Mouse (Mus musculus) cerebellum, adult 9-11 months (tissue): ENCODE measurements around the gene Aspscr1.
A peak's percentile ranks its signal among the peaks of the same experiment; 100 is the strongest.
"Not testable (repeated sequence)": the region's sequence is repeated elsewhere in the genome, so short reads cannot be mapped to it uniquely, and the experiment has no call there.

Experiments
- DNase-seq: peaks from one replicate; pipeline ENCODE4 v3.0.0; 2022

Aspscr1 gene

DNA sequence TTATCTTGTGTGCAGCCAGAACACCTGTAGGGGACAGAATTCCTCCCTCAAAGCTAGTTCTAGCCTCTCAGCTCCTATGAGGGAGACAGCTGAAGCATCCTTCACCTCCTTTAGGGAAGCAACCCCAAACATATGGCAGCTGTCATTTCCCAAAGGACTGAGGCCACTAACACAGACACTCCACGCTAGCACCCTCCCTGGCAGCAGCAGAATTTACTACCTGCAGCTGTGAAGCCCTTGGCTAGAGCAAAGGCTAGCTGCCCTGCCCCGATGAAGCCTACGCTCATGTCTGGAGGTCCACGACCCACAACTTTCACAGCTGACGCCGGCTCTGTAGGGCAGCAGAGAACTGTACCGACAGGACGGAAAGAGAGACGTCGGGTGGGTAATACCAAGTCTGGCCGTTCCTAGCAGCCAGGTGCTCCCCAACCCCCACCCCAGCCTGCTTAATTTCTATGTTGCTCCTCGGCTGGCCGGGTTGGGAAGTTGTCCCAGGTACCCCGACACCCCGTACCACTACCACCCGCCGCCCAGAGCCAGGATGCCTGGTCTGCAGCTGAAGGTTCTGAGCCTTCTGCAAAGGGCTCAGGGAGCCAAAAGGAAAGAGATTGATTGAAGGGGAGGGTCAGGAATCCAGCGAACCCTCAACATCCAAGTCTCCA lies 29.7 kb upstream of the Aspscr1 start:
- DNase-seq = no peak

DNA sequence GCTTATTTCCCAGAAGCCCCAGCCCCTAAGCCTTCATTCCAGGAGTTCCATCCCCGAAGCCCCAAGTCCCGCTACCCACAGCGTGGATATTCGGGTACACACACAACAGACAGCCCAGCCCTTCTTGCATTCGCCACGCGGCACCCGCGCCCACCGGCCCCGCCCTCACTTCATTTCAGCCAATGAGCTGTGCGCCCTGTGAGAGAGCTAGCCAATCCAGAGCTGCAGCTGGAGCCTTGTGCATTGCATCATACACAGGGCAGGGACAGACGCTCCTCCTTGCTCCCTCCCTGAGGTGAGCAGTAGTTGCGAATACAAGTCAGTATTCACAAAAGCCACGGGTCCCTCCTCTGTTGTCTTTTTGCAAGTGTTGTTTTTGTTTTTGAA lies 29.2 kb upstream of the Aspscr1 start, which contains the start of gene Pycr1:
Pycr1 (minus strand) TSS at position 169 of the 387 bp plus-strand sequence.
- DNase-seq = peak; percentile 92

DNA sequence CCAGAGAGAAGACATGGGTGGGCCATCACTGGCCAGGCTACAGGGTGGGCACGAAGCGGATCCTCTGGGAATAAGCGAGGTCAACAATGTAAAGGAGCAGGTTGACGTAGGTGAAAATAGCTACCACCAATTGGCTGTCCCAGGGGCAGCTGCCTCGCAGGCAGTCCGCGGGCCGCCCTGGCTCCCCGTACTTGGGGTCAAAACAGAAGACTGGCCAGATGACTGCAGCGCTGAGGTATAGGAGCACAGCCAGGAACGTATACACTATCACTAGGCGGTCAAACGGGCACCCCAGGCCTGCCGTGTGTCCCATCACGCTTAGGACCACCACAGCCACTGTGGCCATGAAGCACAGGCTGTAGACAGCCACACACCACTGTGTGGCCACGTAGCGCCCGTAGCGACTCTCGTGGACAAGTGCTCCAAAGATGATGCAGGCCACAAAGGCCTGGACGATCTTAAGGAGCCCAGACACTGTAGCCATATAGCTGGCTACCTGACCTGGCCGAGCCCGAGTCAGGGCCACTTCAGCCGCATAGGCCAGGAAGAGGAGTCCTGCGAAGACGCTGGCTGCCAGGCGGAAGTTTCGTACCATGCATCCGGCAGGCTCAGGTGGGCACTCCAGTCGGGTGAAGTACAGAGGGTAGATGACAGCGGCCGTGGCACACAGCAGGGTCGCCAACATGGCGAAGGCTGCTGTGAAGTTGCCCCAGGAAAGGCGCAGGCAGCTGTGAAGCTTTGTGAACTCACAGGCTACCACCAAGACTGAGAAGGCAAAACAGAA lies 25.5 kb upstream of the Aspscr1 start:
- no peak for DNase-seq

DNA sequence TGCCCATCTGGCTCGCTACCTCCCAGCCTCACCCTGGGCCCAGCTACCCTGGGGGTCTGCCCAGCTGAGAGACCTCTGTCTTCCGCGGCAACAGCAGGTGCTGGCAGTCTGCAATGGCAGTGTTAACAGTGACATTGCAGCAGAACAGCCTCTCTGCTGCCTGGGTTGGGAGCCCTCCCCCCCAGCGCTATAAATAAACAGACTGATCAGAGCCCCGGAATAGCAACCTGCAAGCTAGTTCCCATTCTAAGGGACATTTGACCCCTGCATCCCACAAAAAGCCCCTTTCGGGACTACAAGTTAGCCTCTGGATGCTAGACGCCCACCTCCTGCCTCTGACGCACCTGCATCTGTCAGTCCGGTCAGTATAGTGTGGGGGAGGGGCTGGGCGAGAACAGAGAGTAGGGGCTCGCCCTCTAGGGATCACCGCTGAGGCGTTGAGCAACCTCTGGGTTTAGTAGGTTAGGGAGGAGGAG lies 24.7 kb upstream of the Aspscr1 start, which contains the start of gene Myadml2:
Myadml2 (minus strand) TSS at position 158 of the 476 bp plus-strand sequence.
- DNase-seq = peak; percentile 71

DNA sequence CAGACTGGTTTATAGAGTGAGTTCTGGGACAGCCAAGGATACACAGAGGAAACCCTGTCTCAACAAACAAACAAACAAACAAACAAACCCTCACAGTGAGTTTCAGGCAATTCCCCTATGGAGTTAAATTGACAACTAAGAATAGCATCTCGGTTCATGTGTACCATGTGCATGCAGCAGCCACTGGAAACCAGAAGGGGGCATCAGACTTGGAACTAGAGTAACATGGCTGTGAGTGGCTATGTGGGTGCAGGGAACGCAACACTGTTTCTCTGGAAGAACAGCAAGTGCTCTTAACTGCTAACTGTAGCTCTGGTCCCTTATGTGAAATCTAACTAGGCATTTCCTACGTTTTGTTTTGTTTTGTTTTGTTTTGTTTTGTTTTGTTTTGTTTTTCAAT lies 20.9 kb upstream of the Aspscr1 start:
- no peak for DNase-seq

DNA sequence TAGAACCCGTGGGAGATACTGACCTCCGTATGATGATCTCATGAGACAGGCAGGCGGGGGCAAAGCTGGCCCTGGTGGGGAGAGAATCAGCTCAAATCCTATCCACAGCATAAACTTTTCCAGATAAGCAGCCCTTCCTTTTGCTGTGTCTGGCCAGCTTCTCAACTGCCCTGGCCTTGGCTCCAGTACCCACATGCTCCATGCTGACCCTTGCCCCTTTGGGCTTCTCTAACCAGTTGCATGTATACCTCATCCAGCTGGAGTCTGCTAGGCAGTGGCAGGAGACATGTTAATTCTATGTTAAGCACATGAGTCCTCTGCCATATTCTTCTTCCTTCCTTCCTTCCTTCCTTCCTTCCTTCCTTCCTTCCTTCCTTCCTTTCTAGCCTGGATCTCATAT lies 18.0 kb upstream of the Aspscr1 start:
- no peak for DNase-seq

DNA sequence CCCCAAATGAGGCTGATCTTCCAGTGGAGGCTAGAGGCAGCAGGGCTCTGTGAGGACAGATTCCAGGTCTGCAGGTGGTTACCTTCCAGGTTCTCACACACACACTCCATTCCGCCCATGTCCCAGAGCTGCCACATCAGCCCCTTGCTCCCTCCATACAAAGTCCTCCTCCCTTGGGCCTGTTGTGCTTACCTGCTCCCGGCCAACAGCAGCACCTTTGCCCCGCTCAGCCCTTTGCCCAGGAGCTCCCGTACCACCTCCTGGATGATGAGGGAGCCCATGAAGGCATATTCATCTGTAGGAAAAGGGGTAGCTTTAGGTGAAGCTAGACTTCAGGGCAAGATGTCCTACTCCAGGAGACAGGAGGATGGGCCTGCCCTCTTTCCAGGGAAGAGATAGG lies 15.5 kb upstream of the Aspscr1 start:
- no peak for DNase-seq

DNA sequence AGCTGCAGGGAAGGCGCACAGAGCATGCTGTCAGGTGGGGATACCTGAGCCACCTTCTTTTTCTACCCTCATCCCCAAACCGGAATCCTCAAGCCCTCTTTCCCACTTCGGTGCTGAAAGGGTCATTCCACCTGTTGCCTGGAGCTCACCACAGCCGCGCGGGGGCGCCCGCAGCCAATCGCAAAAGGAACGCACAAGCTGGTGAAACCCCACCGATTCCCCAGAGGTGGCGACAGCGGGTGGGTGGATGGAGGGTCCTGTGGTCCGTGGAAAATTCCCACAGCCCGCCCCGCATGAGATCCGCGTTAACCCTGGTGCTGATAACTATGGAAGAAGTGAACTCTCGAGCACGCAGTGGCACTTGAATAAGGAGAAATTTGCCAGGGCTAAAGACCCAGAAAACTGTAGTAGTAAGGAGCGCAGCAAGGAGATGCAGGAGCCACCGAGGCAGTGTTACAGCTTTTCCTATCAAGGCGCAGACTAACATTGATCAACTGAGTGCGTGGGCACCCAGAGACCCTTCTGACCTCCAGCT lies 13.8 kb upstream of the Aspscr1 start:
- no peak for DNase-seq

DNA sequence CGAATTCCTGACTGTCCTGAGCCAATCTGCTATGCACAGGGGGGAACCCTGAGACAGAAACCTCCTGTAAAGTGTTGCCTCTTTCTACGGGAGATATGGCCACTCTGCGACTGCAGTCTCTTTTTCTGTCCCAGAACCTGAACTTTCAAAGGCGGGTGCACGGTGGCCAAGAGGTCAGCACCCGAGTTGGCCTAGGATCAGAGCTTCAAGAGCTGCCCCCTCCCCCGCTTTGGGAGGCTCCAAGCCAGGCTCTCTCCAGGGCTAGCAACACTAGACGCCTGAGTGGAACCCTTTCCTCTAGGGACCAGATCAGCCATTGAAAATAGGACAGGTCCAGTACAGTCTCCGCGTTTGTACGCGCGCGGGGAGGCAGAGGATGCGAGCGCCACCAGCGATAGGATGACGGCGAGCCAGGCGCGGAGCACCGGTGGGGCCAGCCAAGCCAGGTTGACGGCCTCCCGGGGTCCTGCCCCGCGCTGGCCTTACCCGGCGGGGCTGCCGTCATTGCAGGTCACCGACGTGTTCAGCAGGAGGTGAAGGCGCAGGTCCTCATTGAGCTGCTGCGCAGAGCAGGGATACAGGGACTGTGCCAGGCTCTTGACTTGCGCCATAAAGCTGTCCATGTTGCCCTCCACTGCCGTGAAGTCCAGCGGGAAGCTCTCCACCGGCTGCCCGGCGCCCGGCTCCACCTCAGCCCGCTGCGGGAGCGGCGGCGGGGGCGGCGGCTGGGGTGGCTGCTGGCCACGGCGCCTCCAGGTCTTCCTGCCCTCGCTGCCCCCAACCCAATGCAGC lies 13.1 kb upstream of the Aspscr1 start:
- DNase-seq = no peak

DNA sequence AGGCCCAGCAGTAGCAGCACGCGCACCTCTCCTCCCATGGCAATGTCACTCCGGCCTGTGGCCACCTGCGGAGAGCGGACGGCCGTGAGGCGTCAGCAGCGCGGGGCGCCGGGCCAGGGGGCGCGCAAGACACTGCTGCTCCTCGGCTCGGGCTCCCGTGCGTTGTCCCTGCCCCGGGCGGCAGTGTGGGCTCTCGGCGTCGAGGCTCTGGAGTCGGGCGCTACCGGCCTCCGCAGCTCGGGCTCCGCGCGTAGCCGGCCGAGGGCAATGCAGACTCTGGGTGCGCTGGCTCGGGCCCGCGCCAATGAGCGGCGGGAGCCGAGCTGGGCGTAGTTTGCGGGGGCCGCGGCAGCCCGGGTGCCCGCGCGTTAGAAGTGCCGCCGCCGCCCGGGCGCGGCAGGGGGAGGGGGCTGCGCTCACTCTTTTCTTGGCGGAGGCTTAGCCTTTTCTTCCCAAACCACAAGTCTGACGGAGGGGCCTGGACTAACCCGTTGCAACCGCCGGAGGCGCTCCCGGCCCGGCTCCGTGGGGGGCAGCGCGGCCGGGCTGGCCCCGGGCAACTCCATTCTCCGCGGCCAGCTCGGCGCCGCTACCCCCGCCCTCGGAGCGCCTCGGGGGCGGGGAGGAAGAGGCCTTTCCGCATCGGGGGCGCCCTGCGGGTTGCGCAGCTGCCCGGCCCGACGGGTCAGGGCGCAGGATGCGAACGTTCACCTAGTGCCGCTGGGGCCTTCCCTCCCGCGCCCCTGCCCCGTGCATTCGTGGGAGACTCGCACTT lies 12.3 kb upstream of the Aspscr1 start:
- DNase-seq = no peak

DNA sequence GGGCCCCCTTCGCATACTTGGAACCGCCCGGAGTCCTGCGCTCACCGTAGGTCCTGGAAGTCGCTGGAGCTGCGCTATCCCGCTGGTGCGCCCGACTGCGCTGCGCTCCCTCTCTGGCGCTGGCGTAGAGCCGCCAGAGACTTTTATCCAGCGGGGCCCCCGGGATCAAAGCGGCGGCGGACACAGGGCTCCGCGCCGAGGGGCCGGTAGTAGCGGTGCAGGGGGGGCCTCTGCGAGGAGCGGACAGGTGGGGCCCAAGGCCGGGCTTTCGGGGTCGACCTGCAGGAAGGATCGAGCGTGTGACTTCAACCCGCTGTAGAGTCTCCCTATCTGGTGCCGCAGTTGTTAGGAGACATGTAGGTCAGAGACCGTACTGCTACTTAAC lies 11.7 kb upstream of the Aspscr1 start, which contains the start of gene Notum:
Notum (minus strand) TSS at position 100 of the 385 bp plus-strand sequence.
- no peak for DNase-seq

DNA sequence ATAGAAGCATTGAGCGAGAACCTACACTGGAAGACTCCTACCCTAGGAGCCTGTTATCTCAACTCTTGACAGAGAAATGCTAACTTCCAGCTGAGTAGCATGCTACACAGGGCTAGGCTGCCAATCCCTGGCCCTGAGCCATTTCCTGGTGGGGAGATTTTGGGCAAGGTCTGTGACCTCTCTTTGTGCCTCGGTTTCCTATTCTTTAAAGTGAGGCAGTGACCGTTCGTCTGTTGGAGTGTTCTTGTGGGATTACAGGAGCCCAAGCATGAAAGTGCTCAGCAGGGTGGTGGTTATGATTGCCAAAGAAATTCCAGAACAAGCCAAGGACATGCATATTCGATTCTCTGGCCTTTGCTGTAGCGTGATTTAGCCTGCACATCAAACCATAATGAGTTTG lies 10.0 kb upstream of the Aspscr1 start:
- no peak for DNase-seq

DNA sequence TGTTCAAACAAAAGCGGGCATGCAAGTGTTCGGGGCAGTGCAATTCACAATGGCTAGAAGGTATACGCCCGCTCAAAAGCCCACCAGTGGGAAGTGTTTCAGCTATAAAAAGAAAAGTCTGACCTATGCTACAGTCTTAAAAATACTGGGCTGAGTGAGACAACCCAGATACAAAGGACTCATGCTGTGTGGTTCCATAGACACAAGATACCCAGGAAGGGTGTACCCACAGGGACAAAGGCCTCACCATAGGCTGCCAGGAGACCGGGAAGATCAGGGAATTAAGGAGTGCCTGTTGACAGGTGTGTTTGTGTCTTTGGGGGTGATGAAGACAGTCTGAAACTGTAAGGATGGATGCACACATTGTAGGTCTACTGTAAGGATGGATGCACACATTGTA lies 9.1 kb upstream of the Aspscr1 start:
- no peak for DNase-seq

DNA sequence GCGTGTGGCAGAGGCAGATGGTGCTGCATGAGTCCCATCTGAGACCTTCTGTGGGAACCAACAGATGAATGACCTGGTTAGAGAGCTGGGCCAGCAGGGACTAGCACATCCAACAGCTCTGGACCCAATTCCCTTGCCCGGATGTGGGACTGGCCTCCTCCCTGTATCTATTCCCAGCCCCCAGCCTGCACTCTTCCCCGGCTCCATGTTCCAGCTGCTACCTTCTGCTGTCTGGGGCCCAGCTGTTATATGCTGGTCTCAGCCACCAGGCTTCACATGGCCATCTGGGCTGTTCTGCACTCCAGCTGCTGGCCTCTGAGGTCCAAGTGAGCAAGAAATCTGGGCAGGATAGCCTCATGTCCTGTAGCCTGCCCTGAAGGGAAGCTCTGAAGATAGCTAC lies 7.4 kb upstream of the Aspscr1 start:
- DNase-seq = no peak

DNA sequence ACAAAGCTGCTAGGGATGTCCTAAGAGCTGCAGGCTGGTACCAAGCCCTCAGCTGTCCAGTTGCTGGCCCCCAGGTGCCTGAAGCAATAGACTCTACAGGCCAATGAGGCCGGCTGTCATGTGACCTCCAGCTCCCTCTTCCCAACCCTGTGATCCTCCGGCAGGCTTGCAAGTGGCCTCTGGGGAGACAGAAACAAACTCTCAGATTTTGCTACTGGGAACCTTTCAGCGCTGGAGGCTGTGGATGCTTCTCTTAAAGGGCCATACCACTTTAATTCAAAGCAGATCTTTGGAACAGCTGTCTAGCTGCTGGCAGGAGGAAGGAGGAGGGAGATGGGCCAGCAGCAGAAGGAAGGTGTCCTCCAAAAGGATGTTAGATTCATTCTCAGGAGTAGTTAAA lies 6.2 kb upstream of the Aspscr1 start:
- no peak for DNase-seq

DNA sequence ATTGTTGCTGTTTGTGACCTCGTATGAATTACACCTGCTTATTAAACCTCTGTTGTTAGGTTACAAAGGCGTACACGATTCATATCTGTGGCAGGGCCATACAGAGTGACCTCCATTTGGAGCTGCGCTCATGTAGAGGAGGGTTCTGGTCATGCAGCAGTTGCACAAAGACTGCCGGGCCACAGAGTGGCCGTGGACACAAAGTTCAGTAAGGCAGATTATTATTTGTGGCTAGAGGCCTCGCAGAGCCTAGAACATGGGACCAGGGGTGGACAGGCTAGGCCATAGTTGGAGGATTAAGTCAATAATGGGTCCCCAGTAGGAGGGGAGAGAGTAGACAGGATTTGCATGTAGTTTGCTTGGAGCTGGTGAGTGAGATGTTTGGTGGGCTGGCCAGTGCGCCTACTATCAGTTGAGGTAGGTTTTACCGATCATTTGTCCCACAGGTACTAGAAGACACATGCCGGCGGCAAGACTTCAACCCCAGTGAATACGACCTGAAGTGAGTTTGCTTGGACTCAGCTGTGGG lies 885 bp downstream of the Aspscr1 start:
- DNase-seq = no peak

DNA sequence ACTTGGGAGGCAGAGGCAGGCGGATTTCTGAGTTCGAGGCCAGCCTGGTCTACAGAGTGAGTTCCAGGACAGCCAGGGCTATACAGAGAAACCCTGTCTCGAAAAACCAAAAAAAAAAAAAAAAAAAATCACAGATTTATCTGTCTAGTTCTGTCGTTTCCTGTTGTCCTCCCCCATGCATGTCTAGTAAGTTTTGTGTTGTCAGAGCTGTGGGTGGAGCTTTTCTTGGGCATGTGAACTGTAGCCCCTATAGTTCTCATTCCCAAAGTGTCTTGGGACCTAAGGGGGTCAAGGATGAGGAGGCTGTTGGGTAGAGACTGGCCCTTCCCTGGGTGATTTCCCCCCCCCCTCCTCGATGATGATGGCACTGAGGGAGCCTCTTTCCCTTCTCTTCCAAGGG lies 3.1 kb downstream of the Aspscr1 start:
- not testable (repeated sequence) for DNase-seq

DNA sequence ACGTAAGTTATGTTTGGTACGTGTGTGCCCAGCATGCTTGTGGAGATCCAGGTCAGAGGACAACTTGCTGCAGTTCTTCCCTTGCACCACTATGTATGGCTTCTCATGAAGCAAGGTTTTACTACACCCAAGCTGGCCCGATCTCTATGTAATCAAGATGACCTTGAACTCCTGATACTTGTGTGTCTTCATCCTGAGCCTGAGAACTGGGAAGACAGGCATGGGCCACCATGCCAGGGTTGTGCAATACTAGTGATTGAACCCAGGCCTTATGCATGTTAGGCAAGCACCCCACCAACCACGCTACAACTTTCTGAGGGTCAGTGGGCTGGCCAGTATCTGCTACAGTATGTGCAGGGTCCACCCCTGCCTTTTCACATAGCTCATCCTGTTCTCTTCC lies 4.2 kb downstream of the Aspscr1 start:
- DNase-seq = no peak

DNA sequence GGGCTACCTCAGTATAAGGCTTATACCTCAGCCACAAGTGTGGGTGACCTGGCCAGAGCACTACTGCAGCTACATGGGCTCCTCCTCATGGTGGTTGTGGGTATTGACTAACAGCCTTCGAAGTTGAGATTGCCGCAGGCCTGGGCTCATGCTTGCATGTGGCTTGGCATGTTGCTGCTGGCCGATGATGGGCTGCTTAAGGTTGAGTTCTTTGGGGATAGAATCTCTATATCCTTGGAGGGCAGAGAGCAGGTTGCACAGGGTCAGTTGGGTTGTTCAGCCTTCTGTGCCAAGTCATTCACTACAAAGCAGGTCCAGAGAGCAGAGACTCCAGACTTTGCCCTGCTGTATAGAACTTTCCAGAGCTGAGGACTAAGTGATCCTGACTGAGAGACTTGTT lies 7.1 kb downstream of the Aspscr1 start:
- no peak for DNase-seq

DNA sequence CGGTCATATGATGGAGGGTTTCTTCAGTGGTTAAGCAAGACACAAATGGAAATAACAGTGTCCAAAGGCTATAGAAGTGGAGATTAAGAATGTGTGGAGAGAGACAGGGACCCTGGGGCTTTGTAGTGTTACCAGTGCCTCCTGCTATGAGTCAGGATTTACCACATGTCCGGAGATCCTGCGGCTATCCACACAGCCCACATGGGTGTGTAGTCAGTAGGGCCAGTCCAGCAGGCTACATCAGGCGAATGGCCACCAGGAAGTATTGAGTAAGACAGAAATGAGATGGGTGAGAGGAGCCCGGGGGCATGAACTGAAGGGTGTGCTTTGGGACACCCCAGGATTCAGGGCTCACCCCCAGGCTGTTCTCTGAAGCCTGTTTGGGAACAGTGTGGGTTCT lies 9.9 kb downstream of the Aspscr1 start:
- DNase-seq = no peak

DNA sequence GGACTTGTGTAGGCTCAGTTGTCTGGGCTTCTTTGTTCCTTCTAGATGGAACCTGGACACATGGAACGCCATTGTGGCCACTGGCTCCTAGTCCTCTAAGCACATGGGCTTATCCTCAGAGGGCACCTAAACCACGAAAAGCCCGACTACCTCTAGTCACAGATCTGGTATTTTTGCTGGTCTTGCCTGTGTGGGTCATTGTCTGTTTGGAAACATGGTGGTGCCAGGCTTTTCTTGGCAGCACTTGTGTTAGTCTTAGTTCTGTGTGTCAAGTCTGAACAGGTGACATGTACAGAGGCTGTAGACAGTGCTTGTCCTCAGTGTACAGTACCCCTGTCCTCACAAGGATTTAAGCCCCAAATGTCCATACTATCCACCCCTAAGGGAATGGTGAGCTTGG lies 10.8 kb downstream of the Aspscr1 start:
- DNase-seq = no peak

DNA sequence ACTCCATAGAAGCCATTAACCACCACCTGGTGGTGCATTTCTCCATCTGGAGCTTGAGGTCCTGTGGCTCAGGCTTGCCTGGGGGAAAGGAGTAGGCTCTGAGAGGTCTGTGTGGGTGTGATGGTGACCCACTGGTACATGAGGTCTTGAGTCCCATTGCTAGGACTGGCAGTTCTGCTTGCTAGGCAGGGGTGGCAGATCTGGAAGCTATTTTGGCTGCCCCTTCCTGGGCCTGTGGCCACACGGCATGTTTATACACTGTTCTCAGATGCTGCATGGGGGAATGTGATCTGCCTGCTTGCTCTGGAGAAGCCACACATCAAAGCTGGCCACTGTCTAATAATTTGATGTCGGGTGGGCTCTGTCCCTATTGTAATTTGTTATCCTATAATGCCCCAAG lies 11.3 kb downstream of the Aspscr1 start:
- DNase-seq = no peak
